Mouse (Mus musculus) megakaryocyte, adult 5-6 weeks (primary cell): ENCODE results near the gene Hoxa6. TPM values are rescaled to one million over a fixed set of nuclear protein-coding genes. Genes with fewer than 3 reads are reported as not detected.

Source experiments
- ATAC-seq: 2 replicates; pipeline ENCODE4 v1.8.0; 2016; ENCODE audit warnings: mild to moderate bottlenecking, inconsistent platforms; ENCODE audit not compliant: poor library complexity, severe bottlenecking
- total RNA-seq, 2 experiments: library from RNA; stranded (forward) in 1 of 2; stranded (reverse) in 1 of 2; fragments of 153-499, 151-499 nt in 1 of 2; fragments of 221-1000, 200-1000 nt in 1 of 2; gene quantifications; 2 replicates each; pipeline versions ENCODE4 v1.2.3 to v1.2.4; 2015 to 2017

Hoxa6 gene
- total RNA-seq, 2 experiments from 2014 or later: not detected

GRCm38 (mm10) chr6:52241001-52241621 is 32.6 kb upstream of the Hoxa6 start:
- ATAC-seq: no peak

- ATAC-seq: peak; percentile 96
Observed at GRCm38 (mm10) chr6:52240389-52241000, 32.0 kb upstream of the Hoxa6 start, which contains the start of gene Hoxa10. Gene Hoxa10, minus strand, starts transcription at chr6:52240854.

DNA sequence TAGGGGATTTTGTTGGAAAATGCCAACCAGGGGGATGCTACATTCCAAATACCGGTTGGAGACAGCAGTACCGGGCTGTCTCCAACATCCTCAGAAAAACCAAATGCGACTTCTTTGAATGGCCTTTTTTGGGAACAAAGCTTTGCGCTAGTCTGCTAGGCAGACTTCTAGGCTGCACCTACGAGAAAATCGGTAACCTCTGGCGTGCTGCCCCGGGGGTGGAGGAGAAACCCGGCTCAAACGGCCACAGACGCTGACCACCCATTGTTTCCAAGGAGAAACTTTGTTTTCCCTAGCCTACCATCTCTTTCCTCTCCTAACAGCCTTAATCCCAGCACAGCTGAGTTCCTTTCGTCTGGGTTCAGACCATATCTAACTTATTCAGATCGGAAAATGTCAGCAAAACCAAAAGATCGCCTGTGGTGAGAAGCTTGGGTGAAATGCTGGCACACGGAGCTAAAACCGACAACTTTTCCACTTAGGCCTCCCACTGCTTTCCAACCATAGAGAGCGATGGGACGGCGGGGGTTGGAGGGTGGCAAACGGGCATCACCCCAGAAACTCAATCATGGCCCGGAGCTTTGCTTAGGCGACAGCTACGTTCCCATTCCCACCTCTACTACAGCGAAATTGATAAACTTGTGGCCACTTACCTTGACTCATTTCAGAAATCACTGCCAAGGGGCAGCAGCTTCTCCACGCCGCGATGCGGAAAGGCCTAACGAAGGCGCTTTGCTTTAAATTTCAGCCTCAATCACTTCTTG is 31.3 kb upstream of the Hoxa6 start:
- ATAC-seq: no peak

DNA sequence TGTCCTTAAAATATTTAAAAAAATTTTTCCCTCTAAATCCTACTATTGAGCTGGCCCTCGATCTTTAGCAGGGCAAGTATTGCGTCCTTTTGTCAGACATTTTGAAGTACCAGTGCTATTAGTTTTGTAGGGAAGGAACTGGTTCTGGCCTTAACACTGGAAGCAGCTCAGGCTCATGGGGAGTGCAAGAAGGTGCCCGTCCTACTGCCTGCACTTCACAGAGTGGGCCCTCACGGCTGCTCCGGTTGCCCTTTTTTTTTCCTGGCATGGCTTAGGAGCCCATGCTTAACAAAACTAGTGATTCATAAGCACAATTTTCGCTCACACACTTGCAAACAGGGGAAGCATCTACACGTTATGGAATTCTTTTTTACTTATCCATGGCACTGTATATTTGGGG is 30.5 kb upstream of the Hoxa6 start:
- no peak for ATAC-seq

DNA sequence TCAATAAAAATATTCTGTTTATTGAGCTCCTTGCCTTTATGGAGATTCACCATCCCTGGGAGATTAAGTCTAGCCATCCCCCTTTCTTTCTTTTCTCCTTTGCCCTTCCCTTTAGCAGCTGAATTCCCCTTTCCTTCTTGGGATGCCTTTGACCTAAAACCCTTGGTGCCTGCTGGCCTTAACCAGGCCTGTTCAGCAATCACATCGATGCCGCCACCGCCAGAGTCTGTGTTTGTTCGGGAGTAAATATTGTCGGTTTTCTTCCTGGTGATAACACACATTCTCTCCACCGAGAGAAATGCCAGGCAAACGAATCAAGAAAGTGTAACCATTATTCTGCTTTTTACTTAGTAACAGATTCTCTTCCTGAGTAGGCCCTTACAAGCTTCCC is 29.6 kb upstream of the Hoxa6 start:
- no peak for ATAC-seq

GRCm38 (mm10) chr6:52237346-52238154 is 29.0 kb upstream of the Hoxa6 start:
- ATAC-seq: no peak

DNA sequence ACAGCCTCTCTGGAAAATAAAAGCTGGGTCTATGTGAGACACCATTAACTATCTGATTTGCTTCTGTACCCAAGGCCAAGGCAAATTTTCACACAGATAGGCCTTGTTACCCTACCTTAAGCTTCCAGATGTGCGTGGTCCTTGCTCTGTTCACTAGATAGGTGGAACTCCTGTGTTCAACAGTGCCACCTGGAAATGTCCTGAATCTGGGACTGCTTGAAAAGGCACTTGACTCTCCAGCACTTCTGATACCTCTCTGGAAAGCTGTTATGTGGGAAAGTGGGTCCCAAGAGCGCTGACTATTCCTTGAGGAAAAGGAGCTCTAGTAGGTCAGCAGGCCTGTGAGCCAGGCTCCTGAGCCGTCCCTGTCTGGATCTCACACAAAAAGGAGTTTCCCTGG is 28.3 kb upstream of the Hoxa6 start:
- ATAC-seq: no peak

GRCm38 (mm10) chr6:52235866-52236265 is 27.3 kb upstream of the Hoxa6 start:
- ATAC-seq: no peak

GRCm38 (mm10) chr6:52235267-52235666 is 26.7 kb upstream of the Hoxa6 start:
- no peak for ATAC-seq

DNA sequence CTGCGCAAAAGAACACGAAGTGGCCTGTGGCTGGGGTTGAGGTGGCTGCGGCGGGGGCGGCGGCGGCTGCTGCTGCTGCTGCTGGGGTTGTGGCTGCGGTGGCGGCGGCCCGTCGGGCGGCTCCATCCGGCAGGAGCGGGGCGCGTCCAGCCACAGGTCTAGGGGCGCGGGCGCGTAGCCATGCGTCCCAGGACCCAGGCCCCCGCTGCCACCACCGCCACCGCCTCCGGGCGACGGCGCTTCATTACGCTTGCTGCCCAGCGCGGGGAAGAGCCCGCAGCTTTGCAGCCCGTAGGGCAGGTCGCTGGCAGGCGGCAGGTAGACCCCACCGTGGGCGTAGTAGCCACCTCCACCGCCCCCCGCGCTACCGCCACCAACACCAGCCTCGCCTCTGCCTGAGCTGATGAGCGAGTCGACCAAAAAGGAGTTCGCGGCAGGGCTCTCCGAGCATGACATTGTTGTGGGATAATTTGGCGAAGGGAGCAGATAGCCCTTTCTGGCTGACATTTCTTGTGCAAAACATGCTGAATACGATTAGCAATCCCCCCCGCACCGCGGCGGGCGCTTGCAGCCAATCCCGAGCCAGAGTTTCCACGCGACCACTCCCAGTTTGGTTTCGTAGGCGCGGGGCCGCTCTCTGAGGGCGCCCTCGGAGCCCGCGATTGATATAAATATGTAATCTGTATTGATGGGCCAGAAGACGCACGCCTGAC is 26.1 kb upstream of the Hoxa6 start:
- no peak for ATAC-seq

DNA sequence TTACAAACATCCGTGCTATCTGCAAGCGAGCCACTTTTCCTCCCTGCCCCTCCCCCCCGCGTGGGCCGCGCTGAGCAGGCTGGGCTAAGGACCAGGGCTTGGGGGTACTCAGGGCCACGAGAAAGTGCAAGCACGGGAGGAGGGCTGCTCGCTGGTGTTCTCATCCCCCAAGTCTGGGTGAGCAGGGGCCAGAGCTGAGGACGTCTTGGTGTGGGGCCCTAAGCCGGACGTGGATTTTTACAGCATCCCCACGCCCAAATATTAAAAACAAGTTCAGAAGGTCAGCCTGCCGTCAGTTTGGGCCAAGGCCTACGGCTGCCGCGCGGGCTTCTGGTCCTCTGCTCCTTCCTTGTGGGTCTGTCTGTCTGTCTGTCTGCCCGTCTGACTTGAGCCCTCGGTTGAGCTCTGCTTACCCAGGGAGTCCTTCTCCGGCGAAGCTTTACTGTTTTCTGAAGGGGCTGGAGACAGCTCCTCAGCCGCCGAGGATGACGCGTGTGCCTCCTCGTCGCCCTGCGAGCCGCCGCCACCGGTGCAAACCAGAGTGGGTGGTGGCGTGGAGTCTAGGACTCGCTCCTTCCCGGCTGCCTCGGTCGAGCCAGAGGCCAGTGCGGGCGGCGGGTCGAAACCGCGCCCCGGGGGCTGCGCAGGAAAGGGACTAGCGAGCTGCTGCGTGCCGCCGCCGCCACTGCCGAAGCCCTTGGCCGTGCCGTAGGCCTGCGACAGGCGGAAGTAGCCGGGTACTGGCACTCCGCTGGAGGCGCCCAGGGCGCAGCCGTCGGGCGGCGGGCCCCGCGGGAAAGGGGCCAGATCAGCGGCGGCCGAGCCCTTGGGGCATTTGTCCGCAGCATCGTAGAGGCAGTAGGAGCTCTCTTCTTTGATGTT is 25.3 kb upstream of the Hoxa6 start:
- peak; percentile 39; the same call in 1 of the 2 replicates for ATAC-seq

GRCm38 (mm10) chr6:52232984-52233545 is 24.5 kb upstream of the Hoxa6 start:
- no peak for ATAC-seq

DNA sequence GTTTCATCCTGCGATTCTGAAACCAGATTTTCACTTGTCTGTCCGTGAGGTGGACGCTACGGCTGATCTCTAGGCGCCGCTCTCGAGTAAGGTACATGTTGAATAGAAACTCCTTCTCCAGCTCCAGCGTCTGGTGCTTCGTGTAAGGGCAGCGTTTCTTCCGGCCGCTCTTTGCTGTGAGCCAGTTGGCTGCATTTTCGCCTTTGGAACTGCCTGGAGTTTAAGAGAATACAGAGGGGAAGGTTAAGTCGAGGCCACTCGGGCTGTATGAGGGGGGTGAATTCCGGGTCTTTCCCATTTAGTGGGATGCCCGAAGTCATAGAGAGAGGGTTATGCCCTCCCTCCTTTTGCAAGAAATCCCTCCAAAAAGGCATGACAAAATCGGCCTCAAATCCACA is 24.0 kb upstream of the Hoxa6 start:
- no peak for ATAC-seq

- ATAC-seq: no peak
Observed at GRCm38 (mm10) chr6:52231885-52232567, 23.5 kb upstream of the Hoxa6 start.

DNA sequence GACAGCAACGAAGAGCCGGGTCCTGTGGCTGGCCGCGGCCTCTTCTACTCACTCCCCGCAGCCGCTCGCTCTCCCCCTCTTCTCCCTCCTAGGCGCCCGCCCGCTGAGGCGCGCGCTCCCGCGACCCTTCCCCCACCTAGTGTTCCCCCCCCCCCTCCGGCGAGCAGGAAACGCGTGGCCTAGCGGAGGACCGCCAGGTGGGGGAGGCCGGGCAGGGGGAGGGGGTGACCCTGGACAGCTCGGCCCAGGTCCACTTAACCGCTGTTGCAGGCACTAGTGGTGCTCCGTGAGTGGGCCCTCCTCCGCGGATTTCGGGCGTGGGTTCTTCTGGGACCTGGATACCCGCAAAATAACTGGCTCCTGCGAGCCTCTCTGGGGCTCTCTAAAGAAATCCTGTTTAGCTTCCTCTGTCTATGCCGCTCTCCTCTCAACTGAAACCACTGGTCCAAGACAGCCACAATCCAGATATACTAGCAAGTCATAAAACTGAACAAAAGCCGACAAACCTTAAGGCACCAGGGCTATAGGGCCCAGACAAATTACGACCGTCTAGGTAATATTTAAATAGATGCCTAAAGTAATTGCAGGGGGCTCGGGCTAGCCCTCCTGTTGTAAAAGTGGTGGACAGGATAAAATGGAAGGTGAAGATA is 22.1 kb upstream of the Hoxa6 start, which contains the start of gene Hoxa9:
Gene Hoxa9 (minus strand): TSS at position 574 of the 650 bp plus-strand sequence.
- no peak for ATAC-seq

- ATAC-seq: no peak
Observed at GRCm38 (mm10) chr6:52229558-52230416, 21.3 kb upstream of the Hoxa6 start.
